Mouse (Mus musculus): ENCODE measurements around the gene Btg4.

The Btg4 gene

DNA sequence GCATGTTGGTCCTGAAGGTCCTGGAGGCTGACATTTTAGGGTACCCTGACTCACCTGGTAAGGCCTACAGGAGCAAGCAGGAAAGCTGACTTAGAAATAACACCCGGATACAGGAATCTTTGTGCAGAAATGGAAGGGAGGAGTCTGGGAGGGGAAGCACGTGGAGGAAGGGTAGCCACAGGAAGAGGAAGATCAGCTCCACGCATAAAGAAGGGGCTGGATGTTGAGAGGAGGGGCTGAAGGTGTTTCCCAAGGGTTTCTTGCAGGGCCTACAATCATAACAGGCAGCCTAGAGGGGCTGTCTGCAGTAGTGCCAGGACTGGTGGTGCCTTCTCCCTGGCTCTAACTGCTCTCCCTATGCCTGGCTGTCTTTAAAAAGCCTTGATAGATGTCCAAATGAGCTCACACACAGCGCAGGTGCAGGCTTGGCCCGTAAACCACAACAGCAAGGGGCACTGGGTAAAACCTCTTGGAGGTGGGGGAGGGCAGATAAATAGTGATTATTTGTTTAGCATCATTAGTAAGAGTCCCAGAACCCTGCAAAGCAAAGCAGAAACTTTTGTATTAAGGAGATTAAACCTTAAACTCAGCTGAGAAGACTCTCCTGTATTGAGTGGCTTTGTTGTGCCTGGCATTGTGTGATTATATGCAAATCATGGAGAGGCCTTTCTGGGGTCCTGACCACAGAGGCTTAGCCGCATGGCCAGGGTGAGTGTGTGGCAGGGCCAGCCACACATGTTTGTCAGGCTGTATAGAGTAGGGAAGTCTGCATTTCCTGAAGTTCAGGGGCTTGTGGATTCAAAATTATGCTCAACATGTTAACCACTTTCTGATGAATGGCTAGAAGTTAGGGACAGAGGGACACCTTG lies 104.8 kb downstream of the Btg4 start, which contains the start of gene Gm32742:
Gm32742 (minus strand) TSS at position 206 of the 869 bp plus-strand sequence.
- DNase-seq (ENCODE audit: low spot score in 2 of 2) = no peak

GRCm38 (mm10) chr9:51167954-51168353 lies 107.3 kb downstream of the Btg4 start:
- no peak for DNase-seq (ENCODE audit: low spot score in 2 of 2)

- no peak for DNase-seq (ENCODE audit: low spot score in 2 of 2)
Measured at GRCm38 (mm10) chr9:51168698-51169097, 108.0 kb downstream of the Btg4 start.

GRCm38 (mm10) chr9:51169133-51169532 lies 108.4 kb downstream of the Btg4 start:
- no peak for DNase-seq (ENCODE audit: low spot score in 2 of 2)
